Mouse (Mus musculus): ENCODE measurements around the gene Lgals12. TPM values are rescaled to one million over a fixed set of nuclear protein-coding genes. Genes with fewer than 3 reads are reported as not detected.

Gene Lgals12
- polyA plus RNA-seq, 1 experiment from 2014 or later = 0.84 TPM

DNA sequence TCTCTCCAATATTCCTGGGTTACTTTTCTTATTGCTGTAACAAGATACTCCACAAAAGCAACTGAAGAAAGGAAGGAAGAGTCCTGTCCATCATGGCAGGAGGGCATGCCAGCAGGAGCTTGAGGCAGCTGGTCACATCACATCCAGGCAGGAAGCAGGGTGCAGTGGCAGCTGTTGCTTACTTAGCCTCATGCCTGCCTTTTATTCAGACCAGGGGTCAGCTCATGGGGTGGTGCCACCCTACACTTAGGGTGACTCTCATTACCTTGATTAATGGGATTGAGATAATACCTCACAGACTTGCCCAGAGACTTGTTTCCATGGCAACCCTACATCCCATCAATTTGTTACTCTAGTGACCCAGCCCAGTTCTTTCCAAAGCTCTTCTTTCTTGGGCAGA is 2.0 kb downstream of the Lgals12 start:
- Histone ChIP-seq H3K4me1 (peaks cover 33% of the 10 kb centered on the region), H3K9me3 (replicated peaks) (no peaks in the 10 kb centered on the region), H3K36me3 (no peaks in the 10 kb centered on the region), H3K4me3 (no peak overlapping the region), H3K27me3 (ENCODE audit: low read depth, poor library complexity, severe bottlenecking) (0 out of 2 replicates have a peak, but pooled peaks cover 18% of the 10 kb centered on the region), H3K27ac (peak overlapping the region; percentile 83)
- DNase-seq (ENCODE audit: low spot score) = no peak

DNA sequence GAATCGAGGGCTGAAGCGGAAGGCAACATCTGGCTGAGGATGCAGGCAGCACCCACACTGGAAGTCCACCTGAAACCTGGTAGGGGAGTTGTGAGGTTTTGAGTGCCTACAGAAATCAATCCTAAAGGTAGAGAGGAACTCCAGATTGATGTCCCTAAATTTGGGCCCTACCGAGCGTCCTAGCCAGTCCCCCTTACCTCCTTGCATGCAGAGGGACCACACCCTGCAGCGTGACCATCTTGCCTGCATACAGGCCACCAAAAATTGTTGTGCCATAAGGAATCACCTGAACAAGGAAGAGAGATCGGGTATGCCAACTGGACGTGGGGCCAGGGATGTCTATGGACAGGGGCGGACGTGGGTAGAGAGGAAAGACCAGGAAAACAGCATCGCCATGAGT is 2.9 kb downstream of the Lgals12 start:
- WGBS = 94% methylated on average over 10 of the region's 10 CpGs
- Histone ChIP-seq H3K4me3 (no peak overlapping the region), H3K9me3 (replicated peaks) (no peaks in the 10 kb centered on the region), H3K36me3 (no peaks in the 10 kb centered on the region), H3K4me1 (peaks cover 33% of the 10 kb centered on the region), H3K27me3 (ENCODE audit: low read depth, poor library complexity, severe bottlenecking) (0 out of 2 replicates have a peak, but pooled peaks cover 16% of the 10 kb centered on the region), H3K27ac (no peak overlapping the region)
- no peak for DNase-seq (ENCODE audit: low spot score)

DNA sequence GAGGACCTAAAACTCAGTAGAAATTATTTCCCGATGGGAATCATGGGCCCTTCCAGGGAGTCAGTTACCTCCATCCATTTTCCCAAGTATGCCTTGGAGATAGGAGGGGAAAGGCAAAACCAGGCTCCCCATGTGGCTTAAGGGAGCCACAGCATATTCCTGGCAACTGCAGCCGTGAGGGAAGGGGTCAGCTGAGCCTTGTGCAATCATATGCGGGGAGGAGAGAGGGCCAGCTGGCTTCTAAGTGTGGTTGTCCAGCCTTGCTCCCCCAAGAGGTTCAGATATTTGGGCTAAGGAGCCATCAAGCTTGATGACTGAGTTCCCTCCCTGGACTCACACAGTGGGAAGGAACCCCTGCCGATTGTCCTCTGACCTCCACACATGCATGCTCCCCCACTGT is 5.4 kb downstream of the Lgals12 start:
- 83% methylated on average over 4 of the region's 4 CpGs for WGBS
- H3K9me3 ChIP-seq (replicated peaks) = no peaks in the 10 kb centered on the region
- no peak overlapping the region for H3K4me3 ChIP-seq
- no peak overlapping the region for H3K27ac ChIP-seq
- H3K4me1 ChIP-seq = peaks cover 22% of the 10 kb centered on the region
- H3K36me3 ChIP-seq = no peaks in the 10 kb centered on the region
- DNase-seq (ENCODE audit: low spot score) = no peak
- H3K27me3 ChIP-seq (ENCODE audit: low read depth, poor library complexity, severe bottlenecking) = 0 out of 2 replicates have a peak, but pooled peaks cover 2% of the 10 kb centered on the region

DNA sequence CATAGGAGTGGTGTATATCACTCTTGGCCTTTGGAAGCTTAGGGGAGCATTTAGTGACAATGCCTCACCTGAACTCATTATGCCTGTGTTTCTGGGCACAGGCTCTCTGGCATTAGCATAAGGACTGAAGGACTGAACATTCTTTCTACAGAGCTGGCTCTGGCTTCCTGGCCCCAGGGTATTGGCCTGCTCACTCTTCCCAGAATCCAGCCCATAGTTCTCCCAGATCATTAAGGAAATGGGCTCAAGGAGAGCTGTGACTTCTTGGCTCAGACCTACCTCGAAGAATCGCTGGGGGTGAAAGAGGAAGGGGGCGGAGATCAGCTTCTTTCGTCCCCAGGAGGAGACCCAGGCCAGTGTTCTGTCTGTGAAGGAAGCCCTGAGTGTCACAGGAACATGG is 8.5 kb downstream of the Lgals12 start:
- Histone ChIP-seq H3K9me3 (replicated peaks) (no peaks in the 10 kb centered on the region), H3K27ac (no peak overlapping the region)
- no peak for DNase-seq (ENCODE audit: low spot score)

DNA sequence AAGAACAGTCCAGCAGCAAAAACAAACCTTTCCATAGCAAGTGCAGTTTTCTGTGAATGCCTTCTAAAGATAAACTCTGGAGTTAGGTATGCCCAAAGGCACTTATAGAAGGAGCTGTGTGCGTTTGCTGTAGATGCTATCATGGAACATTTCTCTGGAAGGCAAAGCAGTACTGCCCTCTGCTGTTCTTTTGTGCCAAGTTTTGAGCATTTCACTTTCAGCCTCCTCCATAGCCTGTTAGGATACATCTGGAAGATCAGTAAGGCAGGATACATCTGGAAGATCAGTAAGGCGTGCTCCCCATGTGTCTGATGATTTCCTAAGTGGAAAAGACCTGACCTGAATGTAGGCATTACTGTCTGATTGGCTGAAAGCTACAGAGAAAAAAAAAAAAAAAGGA is 11.5 kb downstream of the Lgals12 start:
- H3K27ac ChIP-seq = no peak overlapping the region
- WGBS = 36% methylated on average over 2 of the region's 2 CpGs
- no peak for DNase-seq (ENCODE audit: low spot score)

More for the DNA sequence above, 8.5 kb downstream of the Lgals12 start:
- WGBS = 65% methylated on average over 4 of the region's 4 CpGs
- Histone ChIP-seq H3K4me1 (peaks cover 5% of the 10 kb centered on the region; the same call in 1 of the 2 replicates), H3K27me3 (ENCODE audit: low read depth, poor library complexity, severe bottlenecking) (no peaks in the 10 kb centered on the region), H3K36me3 (no peaks in the 10 kb centered on the region), H3K4me3 (no peak overlapping the region)

DNA sequence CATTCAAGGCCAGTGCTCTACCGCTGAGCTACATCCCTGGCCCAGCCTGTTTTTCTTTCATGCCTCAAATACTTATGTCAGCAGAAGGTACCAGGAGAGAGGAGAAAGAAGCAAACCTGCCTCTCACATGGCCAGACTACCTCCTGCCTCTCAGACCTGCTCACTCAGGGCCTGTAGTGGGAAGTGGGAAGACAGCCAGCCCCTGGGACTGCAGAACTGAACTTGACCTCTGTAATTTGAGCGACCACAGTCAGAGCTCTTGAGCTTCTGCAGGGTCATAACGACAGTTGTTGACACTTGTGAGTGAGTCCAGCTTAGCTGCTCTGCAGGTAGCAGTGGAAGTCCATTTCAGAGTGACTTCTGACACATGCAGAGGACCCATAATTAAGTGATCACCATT is 15.0 kb downstream of the Lgals12 start:
- H3K27me3 ChIP-seq (ENCODE audit: low read depth, poor library complexity, severe bottlenecking) = no peaks in the 10 kb centered on the region
- 0 out of 2 replicates have a peak, but pooled peaks cover 3% of the 10 kb centered on the region for H3K4me1 ChIP-seq
- 58% methylated on average over 3 of the region's 3 CpGs for WGBS
- no peaks in the 10 kb centered on the region for H3K36me3 ChIP-seq
- no peaks in the 10 kb centered on the region for H3K9me3 ChIP-seq (replicated peaks)
- no peak for DNase-seq (ENCODE audit: low spot score)
- H3K27ac ChIP-seq = no peak overlapping the region
- no peak overlapping the region for H3K4me3 ChIP-seq

More for the DNA sequence above, 11.5 kb downstream of the Lgals12 start:
- no peaks in the 10 kb centered on the region for H3K36me3 ChIP-seq
- H3K9me3 ChIP-seq (replicated peaks) = no peaks in the 10 kb centered on the region
- peaks cover 8% of the 10 kb centered on the region; the same call in 1 of the 2 replicates for H3K4me1 ChIP-seq
- H3K27me3 ChIP-seq (ENCODE audit: low read depth, poor library complexity, severe bottlenecking) = no peaks in the 10 kb centered on the region
- no peak overlapping the region for H3K4me3 ChIP-seq

DNA sequence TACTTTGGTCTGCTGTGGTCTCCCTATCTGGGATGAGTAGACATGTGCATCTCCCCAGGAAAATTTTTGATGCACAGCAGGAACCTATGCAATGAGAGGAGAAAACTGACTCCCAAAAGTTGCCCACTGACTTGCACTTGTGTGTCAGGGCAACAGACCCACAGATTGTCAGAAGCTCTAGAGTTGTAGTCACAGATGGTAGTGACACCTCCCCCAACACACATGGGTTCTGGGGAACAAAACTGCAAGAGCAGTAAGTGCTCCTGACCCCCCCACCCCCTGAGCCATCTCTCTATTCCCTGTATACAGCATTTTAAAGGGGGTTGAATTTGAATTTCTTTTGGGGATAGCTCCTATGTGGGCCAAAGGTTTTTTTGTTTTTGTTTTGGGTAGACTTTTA is 16.2 kb downstream of the Lgals12 start:
- H3K36me3 ChIP-seq = no peaks in the 10 kb centered on the region
- H3K27me3 ChIP-seq (ENCODE audit: low read depth, poor library complexity, severe bottlenecking) = no peaks in the 10 kb centered on the region
- no peaks in the 10 kb centered on the region for H3K9me3 ChIP-seq (replicated peaks)
- H3K27ac ChIP-seq = no peak overlapping the region
- no peak overlapping the region for H3K4me3 ChIP-seq
- 0 out of 2 replicates have a peak, but pooled peaks cover 3% of the 10 kb centered on the region for H3K4me1 ChIP-seq
- DNase-seq (ENCODE audit: low spot score) = no peak

DNA sequence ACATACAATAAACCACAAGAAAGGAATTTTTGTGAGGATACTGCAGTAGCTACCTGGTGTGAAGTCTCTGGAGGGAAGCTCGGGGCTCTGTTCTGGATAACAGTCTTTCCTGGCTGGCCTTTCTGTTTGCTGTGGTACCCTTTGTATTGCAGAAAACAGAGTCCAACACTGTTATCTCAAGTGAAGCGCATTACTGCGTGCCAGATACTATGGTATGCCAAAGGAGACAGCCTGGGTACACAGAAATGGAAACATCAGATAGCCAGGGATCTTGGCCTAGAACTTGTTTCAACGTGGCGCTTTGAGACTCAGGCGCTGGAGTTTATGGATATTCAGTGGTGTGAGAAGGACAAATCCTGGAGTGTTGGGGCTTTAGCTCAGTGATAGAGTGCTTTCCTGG is 21.2 kb downstream of the Lgals12 start:
- Histone ChIP-seq H3K4me3 (no peak overlapping the region), H3K4me1 (0 out of 2 replicates have a peak, but pooled peaks cover 4% of the 10 kb centered on the region), H3K36me3 (no peaks in the 10 kb centered on the region), H3K27ac (no peak overlapping the region), H3K9me3 (replicated peaks) (no peaks in the 10 kb centered on the region), H3K27me3 (ENCODE audit: low read depth, poor library complexity, severe bottlenecking) (no peaks in the 10 kb centered on the region)
- WGBS = 92% methylated on average over 6 of the region's 6 CpGs
- DNase-seq (ENCODE audit: low spot score) = no peak

DNA sequence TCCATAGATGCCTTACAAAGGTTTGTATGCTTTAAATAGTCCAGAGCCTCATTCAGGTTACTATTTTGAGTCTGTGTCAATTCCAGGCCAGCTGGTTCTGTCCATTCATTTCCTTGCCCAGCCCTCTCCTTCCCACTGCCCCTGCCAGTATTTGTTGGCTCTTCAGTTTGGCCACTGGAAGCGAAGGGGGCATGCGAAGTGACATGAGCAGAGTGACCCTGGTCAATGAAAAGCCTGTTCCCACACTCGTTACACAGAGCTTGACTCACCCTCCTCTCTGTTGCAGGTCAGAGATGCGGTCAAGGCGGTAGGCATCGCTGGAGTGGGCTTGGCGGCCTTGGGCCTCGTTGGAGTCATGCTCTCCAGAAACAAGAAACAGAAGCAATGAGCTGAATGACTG is 21.7 kb downstream of the Lgals12 start:
- no peaks in the 10 kb centered on the region for H3K27me3 ChIP-seq (ENCODE audit: low read depth, poor library complexity, severe bottlenecking)
- 93% methylated on average over 8 of the region's 8 CpGs for WGBS
- no peak overlapping the region for H3K4me3 ChIP-seq
- DNase-seq (ENCODE audit: low spot score) = no peak
- H3K9me3 ChIP-seq (replicated peaks) = no peaks in the 10 kb centered on the region
- H3K27ac ChIP-seq = no peak overlapping the region
- H3K4me1 ChIP-seq = 0 out of 2 replicates have a peak, but pooled peaks cover 4% of the 10 kb centered on the region
- H3K36me3 ChIP-seq = no peaks in the 10 kb centered on the region

DNA sequence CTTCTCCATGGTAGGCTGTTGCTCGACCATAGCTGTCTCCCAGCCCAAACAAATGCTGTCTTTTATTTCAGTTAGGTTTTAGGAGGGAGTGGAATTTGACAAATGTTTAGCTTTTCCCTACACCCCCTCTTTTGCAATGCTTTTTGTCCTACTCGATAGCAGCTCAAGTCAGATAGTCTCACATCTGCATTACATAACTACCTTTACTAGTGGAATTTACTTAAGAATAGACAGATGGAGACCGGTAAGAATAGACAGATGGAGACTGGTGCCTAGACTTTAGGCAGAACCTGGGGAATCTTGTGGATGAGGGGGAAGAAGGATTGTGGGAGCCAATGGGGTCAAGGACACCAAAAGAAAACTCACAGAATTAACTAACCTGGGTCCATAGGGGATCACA is 23.4 kb downstream of the Lgals12 start:
- Histone ChIP-seq H3K9me3 (replicated peaks) (no peaks in the 10 kb centered on the region), H3K36me3 (no peaks in the 10 kb centered on the region), H3K4me1 (0 out of 2 replicates have a peak, but pooled peaks cover 4% of the 10 kb centered on the region), H3K27ac (no peak overlapping the region), H3K4me3 (no peak overlapping the region), H3K27me3 (ENCODE audit: low read depth, poor library complexity, severe bottlenecking) (no peaks in the 10 kb centered on the region)
- no peak for DNase-seq (ENCODE audit: low spot score)
- WGBS = 86% methylated on average over 3 of the region's 3 CpGs

DNA sequence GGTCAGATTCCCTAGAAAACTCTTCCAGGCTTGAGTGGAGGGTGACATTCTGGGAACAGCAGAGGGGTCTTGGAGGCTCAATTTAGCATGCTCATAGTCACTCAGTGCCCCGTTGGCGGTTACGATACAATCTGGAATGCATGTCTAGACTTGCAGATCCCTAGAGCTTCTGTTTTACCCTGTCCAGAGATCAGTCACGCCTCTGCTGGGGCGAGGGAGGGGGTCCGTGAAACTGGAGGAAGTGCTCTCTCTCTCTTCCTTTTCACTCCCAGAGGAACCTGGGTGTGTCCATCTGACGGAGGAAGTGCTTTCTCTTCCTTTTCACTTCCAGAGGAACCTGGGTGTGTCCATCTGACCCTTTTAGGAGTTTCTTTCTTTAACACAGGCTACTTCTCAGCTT is 23.9 kb downstream of the Lgals12 start:
- DNase-seq (ENCODE audit: low spot score) = no peak
- Histone ChIP-seq H3K27ac (no peak overlapping the region), H3K27me3 (ENCODE audit: low read depth, poor library complexity, severe bottlenecking) (no peaks in the 10 kb centered on the region), H3K36me3 (no peaks in the 10 kb centered on the region), H3K4me1 (0 out of 2 replicates have a peak, but pooled peaks cover 4% of the 10 kb centered on the region), H3K4me3 (no peak overlapping the region), H3K9me3 (replicated peaks) (no peaks in the 10 kb centered on the region)
- WGBS = 71% methylated on average over 7 of the region's 7 CpGs

DNA sequence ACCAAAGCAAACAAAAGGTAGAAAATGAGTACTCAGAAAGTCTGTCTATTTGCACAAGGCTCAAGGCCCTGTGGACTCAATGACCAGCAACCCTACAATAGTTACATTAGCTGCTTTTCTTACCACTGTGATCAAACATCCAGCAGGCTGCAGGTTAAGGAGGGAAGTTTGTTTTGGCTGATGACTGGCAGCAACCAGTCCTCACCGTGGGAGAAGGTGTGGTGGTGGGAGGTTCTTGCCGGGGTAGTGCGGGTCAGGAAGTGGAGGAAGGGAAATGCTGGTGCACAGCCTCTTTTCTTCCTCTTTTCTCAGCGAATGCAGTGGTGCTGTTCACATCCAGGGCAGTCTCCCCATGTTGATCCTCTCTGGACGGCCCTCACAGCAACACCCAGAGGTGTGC is 26.0 kb downstream of the Lgals12 start:
- Histone ChIP-seq H3K4me1 (0 out of 2 replicates have a peak, but pooled peaks cover 4% of the 10 kb centered on the region), H3K27ac (no peak overlapping the region), H3K36me3 (no peaks in the 10 kb centered on the region), H3K27me3 (ENCODE audit: low read depth, poor library complexity, severe bottlenecking) (no peaks in the 10 kb centered on the region), H3K4me3 (no peak overlapping the region), H3K9me3 (replicated peaks) (no peaks in the 10 kb centered on the region)
- 74% methylated on average over 5 of the region's 5 CpGs for WGBS
- no peak for DNase-seq (ENCODE audit: low spot score)

DNA sequence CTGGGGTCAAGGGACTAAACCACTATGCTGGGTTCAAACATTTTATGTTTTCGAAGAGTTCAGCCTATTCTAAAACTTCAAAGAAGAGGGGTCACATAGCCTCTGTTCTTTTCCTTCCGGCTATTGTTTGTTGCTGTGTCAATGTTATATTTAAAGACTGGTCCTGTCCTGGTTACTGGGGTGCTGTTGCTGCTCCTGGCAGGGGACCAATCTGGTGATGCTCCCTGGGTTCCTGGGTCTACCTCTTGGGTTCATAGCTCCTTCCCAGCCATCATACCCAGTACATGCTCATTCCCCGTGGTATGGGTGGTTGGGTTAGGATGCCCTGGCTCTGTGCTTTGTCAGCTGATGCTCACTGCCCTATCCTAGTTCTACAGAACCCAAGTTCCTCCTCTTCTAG is 29.3 kb downstream of the Lgals12 start:
- Histone ChIP-seq H3K36me3 (no peaks in the 10 kb centered on the region), H3K9me3 (replicated peaks) (no peaks in the 10 kb centered on the region), H3K27me3 (ENCODE audit: low read depth, poor library complexity, severe bottlenecking) (no peaks in the 10 kb centered on the region), H3K4me3 (no peak overlapping the region), H3K27ac (no peak overlapping the region), H3K4me1 (no peaks in the 10 kb centered on the region)
- WGBS = 91% methylated on average over 3 of the region's 3 CpGs
- no peak for DNase-seq (ENCODE audit: low spot score)

DNA sequence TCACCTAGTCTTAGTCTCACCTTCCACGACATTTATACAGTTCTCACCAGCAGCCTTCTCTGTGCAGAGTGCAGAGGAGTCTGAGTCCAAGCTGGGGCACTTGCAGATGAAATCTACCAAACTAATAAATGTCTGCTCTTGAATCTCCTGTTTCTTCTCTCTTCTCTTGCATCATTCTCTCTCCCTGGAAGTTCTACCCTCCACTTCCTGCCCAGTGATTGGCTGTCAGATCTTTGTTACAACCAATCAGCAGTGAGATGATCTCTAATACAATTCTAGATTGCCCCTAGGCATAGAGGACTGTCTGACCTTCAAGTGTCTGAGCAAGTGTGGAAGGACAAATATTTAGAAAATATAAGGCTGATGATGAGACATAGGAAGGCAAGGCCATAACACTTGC is 30.8 kb downstream of the Lgals12 start:
- Histone ChIP-seq H3K9me3 (replicated peaks) (no peaks in the 10 kb centered on the region), H3K4me3 (no peak overlapping the region), H3K4me1 (no peaks in the 10 kb centered on the region), H3K27me3 (ENCODE audit: low read depth, poor library complexity, severe bottlenecking) (no peaks in the 10 kb centered on the region), H3K27ac (no peak overlapping the region), H3K36me3 (no peaks in the 10 kb centered on the region)
- WGBS = 87% methylated on average over 1 of the region's 1 CpGs
- no peak for DNase-seq (ENCODE audit: low spot score)

All from limb, embryonic 10.5 days (tissue).